Mouse (Mus musculus) midbrain, embryonic 11.5 days (tissue): ENCODE results near the gene Olfr718-ps1. TPM values are rescaled to one million over a fixed set of nuclear protein-coding genes. Genes with fewer than 3 reads are reported as not detected.

ENCODE experiments used
- ATAC-seq: fragments of 200-750 bp; cut with Nextera tagmentation; 2 replicates; pipeline ENCODE4 v1.8.0; 2017; ENCODE audit warnings: moderate TSS enrichment, moderate library complexity; ENCODE audit not compliant: low FRiP score
- DNase-seq: peaks from one replicate; pipeline ENCODE4 v3.0.0; 2015; ENCODE audit warnings: low spot score; ENCODE audit errors: missing footprints
- H3K27ac ChIP-seq: fragments of 300-500 bp; sonication (generic); 2 replicates; pipeline ENCODE4 v1.5.1; 2014; ENCODE audit warnings: low read depth, low read length
- H3K27me3 ChIP-seq: fragments of 300-500 bp; sonication (generic); 2 replicates; pipeline ENCODE4 v1.6.1; 2014; ENCODE audit warnings: mild to moderate bottlenecking, low read length, moderate library complexity, mixed read lengths; ENCODE audit not compliant: control insufficient read depth, insufficient read depth
- H3K36me3 ChIP-seq: fragments of 300-500 bp; sonication (generic); 2 replicates; pipeline ENCODE4 v1.6.1; 2014; ENCODE audit warnings: mild to moderate bottlenecking, low read length, moderate library complexity, mixed read lengths; ENCODE audit not compliant: control insufficient read depth, insufficient read depth
- H3K4me1 ChIP-seq: fragments of 300-500 bp; sonication (generic); 2 replicates; pipeline ENCODE4 v1.6.1; 2014; ENCODE audit warnings: low read length; ENCODE audit not compliant: control insufficient read depth, insufficient read depth
- H3K4me2 ChIP-seq: fragments of 300-500 bp; sonication (generic); 2 replicates; pipeline ENCODE4 v1.6.1; 2014; ENCODE audit warnings: mild to moderate bottlenecking, moderate library complexity
- H3K4me3 ChIP-seq: fragments of 300-500 bp; sonication (generic); 2 replicates; pipeline ENCODE4 v1.5.1; 2014; ENCODE audit warnings: low read depth, low read length
- H3K9ac ChIP-seq: fragments of 300-500 bp; sonication (generic); 2 replicates; pipeline ENCODE4 v1.6.1; 2014; ENCODE audit warnings: low read length
- H3K9me3 ChIP-seq: fragments of 300-500 bp; sonication (generic); 2 replicates; pipeline ENCODE4 v1.6.1; 2016; ENCODE audit warnings: low read length; ENCODE audit not compliant: control insufficient read depth
- WGBS: fragments of 180-500 bp; shearing (Covaris S2); extraction: QIAGEN DNeasy Blood & Tissue Kit; methylation state at CpG from one replicate; pipeline ENCODE4 v1.1.7; 2014; 5-methylcytosine and 5-hydroxymethylcytosine counted together
- polyA plus RNA-seq: library from polyadenylated mRNA; unstranded; fragments of >200 nt; fragmentation: Nextera tagmentation; extraction: Ambion mirVana; gene quantifications from 2 replicates; pipeline ENCODE4 v1.2.1, GENCODE M21; 2014

The Olfr718-ps1 gene
- polyA plus RNA-seq, 1 experiment from 2014 or later, result not detected

DNA sequence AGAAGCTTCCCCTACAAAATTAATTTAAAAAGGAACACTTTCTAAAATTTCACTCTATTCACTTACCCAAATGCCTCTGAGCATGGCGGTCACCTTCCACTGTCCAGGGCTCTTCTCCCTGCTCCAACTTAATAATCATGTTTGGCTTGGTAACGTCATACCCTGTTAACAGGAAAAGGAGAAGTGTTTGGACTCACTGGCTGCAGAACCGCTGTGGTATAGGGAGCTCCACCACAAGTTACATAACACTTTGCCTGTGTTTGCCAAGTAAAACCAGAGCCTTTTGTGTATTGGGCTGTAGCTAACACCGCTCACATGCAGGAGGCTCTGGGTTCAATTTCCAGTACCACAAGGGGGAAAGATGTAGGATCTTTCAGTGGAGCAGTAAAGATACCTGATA lies 28.6 kb upstream of the Olfr718-ps1 start:
- over 99% methylated on average over 4 of the region's 4 CpGs for WGBS
- Histone ChIP-seq H3K4me2 (no peak overlapping the region), H3K9me3 (peaks cover 6% of the 10 kb centered on the region; the same call in 1 of the 2 replicates), H3K4me3 (no peak overlapping the region), H3K27ac (no peak overlapping the region), H3K36me3 (peaks cover 39% of the 10 kb centered on the region), H3K27me3 (no peaks in the 10 kb centered on the region), H3K4me1 (peaks cover 10% of the 10 kb centered on the region), H3K9ac (no peak overlapping the region)
- no peak for DNase-seq
- ATAC-seq, result no peak

DNA sequence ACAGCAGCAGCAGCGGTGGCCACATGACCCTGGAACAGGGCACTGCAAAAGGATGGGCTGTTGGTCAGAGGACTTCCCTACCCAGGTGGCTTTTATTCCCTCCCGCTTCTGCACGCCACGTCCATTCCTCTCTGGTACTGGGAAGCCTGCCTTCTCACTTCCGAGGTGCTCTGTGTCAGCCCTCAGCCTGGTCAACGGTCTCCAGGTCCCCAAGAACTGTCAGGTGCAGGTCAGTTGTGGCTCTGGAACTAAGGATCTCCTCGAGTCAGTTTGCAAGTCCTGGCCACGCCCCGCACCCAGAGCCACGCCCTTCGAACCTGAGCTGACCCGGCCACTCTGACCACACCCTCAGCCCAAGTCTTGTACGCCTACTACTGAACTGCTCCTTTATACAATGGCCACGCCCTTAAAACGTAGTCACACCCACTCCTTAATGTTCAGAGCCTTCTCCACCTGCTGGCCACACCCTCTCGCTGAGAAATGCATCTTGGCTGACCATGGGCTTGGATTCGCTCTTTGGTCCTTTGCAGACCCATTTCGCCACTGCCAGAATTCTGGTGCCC lies 18.2 kb upstream of the Olfr718-ps1 start:
- no peaks in the 10 kb centered on the region for H3K4me1 ChIP-seq
- ATAC-seq (no peak), DNase-seq (no peak)
- no peaks in the 10 kb centered on the region for H3K9me3 ChIP-seq
- no peak overlapping the region for H3K4me3 ChIP-seq
- H3K9ac ChIP-seq, result no peak overlapping the region
- H3K4me2 ChIP-seq, result no peak overlapping the region
- no peak overlapping the region for H3K27ac ChIP-seq
- no peaks in the 10 kb centered on the region for H3K36me3 ChIP-seq
- no peaks in the 10 kb centered on the region for H3K27me3 ChIP-seq
- 16% methylated on average over 18 of the region's 18 CpGs for WGBS

DNA sequence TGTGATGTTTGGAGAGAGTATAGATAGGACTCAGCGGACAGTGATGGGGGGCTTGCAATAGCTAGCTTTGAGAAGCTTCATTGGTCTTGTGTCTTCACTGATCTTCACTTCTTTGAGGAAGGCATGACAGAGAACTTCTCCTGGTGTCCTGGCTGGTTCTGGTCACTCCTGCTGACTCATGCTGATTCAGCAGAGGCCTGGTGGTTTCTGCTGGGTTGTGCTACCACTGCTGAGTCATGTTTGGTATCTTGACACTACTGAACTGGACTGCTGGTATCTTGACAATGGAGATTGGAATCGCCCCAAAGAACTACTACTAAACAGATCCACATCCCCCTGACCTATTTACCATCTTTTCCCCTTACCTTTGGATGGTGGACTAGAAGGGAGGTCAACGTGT lies 8.2 kb upstream of the Olfr718-ps1 start:
- no peak overlapping the region for H3K9ac ChIP-seq
- H3K27me3 ChIP-seq, result peaks cover 15% of the 10 kb centered on the region
- H3K27ac ChIP-seq, result no peak overlapping the region
- no peak for DNase-seq
- ATAC-seq, result no peak
- H3K4me2 ChIP-seq, result no peak overlapping the region
- H3K4me1 ChIP-seq, result no peaks in the 10 kb centered on the region
- H3K4me3 ChIP-seq, result no peak overlapping the region
- 80% methylated on average over 3 of the region's 3 CpGs for WGBS
- H3K9me3 ChIP-seq, result no peaks in the 10 kb centered on the region
- H3K36me3 ChIP-seq, result no peaks in the 10 kb centered on the region

DNA sequence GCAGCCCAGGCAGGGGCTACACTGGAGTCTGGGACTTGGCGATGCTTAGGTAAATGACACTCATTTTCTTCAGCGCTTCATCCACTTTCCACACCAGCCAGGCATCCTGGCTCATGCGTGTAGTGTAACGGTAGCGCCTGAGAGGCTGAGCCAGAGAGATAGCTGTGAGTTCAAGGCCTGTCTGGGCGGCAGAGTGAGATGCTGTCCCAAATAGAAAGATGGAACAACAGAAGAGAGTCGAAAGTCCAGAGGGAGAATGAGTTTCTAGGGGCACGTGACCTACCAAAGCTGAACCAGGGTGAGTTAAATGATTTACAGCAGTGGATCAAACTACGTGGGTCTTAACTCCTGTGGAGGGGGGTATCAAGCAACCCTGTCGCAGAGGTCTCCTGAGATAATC lies 6.4 kb upstream of the Olfr718-ps1 start:
- Histone ChIP-seq H3K27me3 (peaks cover 15% of the 10 kb centered on the region), H3K9me3 (no peaks in the 10 kb centered on the region; the same call in 1 of the 2 replicates), H3K4me1 (no peaks in the 10 kb centered on the region), H3K9ac (no peak overlapping the region), H3K36me3 (no peaks in the 10 kb centered on the region), H3K4me2 (no peak overlapping the region), H3K4me3 (no peak overlapping the region), H3K27ac (no peak overlapping the region)
- no peak for DNase-seq
- WGBS, result 90% methylated on average over 10 of the region's 10 CpGs
- no peak for ATAC-seq

DNA sequence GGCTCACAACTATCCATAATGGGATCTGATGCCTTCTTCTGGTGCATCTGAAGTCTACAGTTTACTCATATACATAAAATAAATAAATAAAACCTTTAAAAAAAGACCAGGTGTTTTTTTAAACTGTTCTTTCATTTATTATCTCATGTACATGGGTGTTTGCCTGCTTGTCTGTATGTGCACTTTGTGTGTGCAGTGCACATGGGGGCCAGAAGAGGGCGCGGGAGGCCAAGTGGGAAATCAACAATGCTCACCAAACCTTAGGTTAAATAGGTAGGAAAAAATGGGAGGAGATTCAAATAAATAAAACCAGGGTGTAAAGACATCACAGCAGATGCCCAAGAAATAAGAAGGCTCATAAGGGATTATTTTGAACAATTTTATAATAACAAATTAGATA lies 2.7 kb upstream of the Olfr718-ps1 start:
- H3K27ac ChIP-seq, result no peak overlapping the region
- H3K36me3 ChIP-seq, result no peaks in the 10 kb centered on the region
- ATAC-seq, result no peak
- no peaks in the 10 kb centered on the region; the same call in 1 of the 2 replicates for H3K9me3 ChIP-seq
- no peak overlapping the region for H3K4me2 ChIP-seq
- no peak overlapping the region for H3K4me3 ChIP-seq
- WGBS, result 88% methylated on average over 2 of the region's 2 CpGs
- H3K27me3 ChIP-seq, result no peaks in the 10 kb centered on the region
- H3K9ac ChIP-seq, result no peak overlapping the region
- no peaks in the 10 kb centered on the region for H3K4me1 ChIP-seq
- DNase-seq, result no peak

DNA sequence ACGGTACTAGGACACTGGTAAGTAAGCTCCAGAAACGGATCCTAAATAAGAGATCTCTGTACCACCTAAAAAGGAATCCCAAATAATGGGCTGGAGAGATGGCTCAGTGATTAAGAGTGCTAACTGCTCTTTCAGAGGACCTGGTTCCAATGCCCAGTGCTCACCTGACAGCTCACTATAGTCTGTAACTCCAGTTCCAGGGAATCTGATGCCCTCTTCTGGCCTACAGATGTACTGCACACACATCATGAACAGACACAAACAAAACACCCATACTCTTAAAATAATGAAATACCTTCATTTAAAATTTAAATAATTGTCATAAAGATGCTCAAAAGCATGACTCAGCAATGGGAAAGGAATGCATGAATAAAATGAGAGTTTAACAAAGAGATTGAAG lies 2.2 kb upstream of the Olfr718-ps1 start:
- Histone ChIP-seq H3K4me2 (no peak overlapping the region), H3K27me3 (no peaks in the 10 kb centered on the region), H3K9me3 (no peaks in the 10 kb centered on the region; the same call in 1 of the 2 replicates), H3K36me3 (no peaks in the 10 kb centered on the region), H3K9ac (no peak overlapping the region), H3K4me3 (no peak overlapping the region), H3K4me1 (no peaks in the 10 kb centered on the region), H3K27ac (no peak overlapping the region)
- WGBS, result 89% methylated on average over 2 of the region's 2 CpGs
- peak; percentile 8 for DNase-seq
- no peak for ATAC-seq

DNA sequence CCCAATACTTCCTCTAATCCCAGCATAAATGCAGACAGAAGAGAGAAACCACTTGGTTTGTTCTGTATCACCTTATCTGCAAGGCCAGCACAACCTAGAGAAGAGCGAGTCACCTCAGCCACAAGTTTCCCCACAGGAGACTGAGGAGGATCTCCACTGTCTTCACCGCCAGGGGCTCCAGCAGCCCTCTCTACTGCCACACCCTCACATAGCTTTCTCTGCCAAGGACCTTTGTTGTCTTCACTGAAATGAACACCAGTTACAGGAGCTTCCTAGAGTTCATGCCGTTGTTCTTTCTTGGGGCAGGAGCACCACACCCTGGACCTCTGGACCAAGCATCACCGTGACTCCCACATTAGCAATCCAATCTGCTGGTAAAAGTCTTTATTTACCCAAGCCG lies 1.3 kb upstream of the Olfr718-ps1 start:
- ATAC-seq (no peak), DNase-seq (no peak)
- Histone ChIP-seq H3K4me2 (no peak overlapping the region), H3K4me3 (no peak overlapping the region), H3K9me3 (no peaks in the 10 kb centered on the region; the same call in 1 of the 2 replicates), H3K36me3 (no peaks in the 10 kb centered on the region), H3K27me3 (no peaks in the 10 kb centered on the region), H3K9ac (no peak overlapping the region), H3K27ac (no peak overlapping the region), H3K4me1 (no peaks in the 10 kb centered on the region)
- WGBS, result 88% methylated on average over 5 of the region's 5 CpGs

DNA sequence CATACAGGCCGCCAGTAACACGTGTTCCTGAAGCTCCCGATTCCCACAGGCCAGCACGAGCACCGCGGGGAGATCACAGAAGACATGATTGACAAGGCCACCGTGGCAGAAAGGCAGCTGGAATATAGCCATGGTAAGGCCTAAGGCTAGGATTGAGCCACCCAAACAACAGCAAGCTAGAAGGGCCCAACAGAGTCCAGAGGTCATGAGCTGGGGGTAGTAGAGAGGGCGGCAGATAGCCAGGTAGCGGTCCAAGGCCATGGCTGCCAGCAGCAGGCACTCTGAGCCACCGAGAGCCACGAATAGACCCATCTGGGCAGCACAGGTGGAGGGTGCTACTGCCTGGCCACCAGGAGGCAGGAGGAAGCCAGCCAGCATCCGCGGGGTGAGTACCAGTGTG lies 9.8 kb downstream of the Olfr718-ps1 start:
- H3K4me1 ChIP-seq, result no peaks in the 10 kb centered on the region
- DNase-seq (peak; percentile 31), ATAC-seq (no peak)
- 87% methylated on average over 13 of the region's 13 CpGs for WGBS
- H3K4me3 ChIP-seq, result no peak overlapping the region
- H3K36me3 ChIP-seq, result no peaks in the 10 kb centered on the region
- H3K27ac ChIP-seq, result no peak overlapping the region
- no peak overlapping the region for H3K4me2 ChIP-seq
- no peaks in the 10 kb centered on the region for H3K9me3 ChIP-seq
- H3K27me3 ChIP-seq, result no peaks in the 10 kb centered on the region
- H3K9ac ChIP-seq, result no peak overlapping the region

DNA sequence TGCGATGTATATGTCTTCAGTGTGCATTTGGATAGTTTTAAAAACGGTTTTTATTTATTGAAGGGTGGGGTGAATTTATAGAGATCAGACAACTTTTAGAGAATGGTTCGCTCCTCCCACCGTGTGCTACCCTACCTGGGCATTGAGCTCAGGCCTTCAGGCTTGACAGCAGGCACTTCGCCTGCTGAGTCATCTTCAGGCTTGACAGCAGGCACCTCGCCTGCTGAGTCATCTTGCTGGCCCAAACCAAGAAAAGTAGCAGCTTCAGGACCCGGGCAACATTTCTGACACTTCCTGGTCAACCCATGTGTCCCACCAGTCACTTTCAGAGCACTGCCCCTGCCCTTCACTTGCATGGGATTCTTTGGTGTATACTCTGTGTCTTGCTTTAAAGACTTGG lies 12.3 kb downstream of the Olfr718-ps1 start:
- no peaks in the 10 kb centered on the region for H3K9me3 ChIP-seq
- no peak overlapping the region for H3K4me3 ChIP-seq
- DNase-seq (peak; percentile 66), ATAC-seq (no peak)
- no peak overlapping the region for H3K27ac ChIP-seq
- no peaks in the 10 kb centered on the region for H3K36me3 ChIP-seq
- H3K4me2 ChIP-seq, result no peak overlapping the region
- H3K4me1 ChIP-seq, result no peaks in the 10 kb centered on the region
- no peaks in the 10 kb centered on the region for H3K27me3 ChIP-seq
- no peak overlapping the region for H3K9ac ChIP-seq
- 88% methylated on average over 7 of the region's 7 CpGs for WGBS
